Mouse (Mus musculus) stomach, embryonic 16.5 days (tissue): Measurements from ENCODE around the gene Sidt2. TPM values are rescaled to one million over a fixed set of nuclear protein-coding genes. Genes with fewer than 3 reads are reported as not detected.
A peak's percentile ranks its signal among the peaks of the same experiment; 100 is the strongest.

Experiments
- ATAC-seq: fragments of 200-750 bp; cut with Nextera tagmentation; 2 replicates; pipeline ENCODE4 v1.8.0; 2017; ENCODE audit warnings: moderate number of reproducible peaks, moderate TSS enrichment; ENCODE audit not compliant: insufficient read depth, low FRiP score
- H3K27ac ChIP-seq: fragments of 300-500 bp; sonication (generic); 2 replicates; pipeline ENCODE4 v1.5.1; 2014; ENCODE audit warnings: low read length
- H3K27me3 ChIP-seq: fragments of 300-500 bp; sonication (generic); 2 replicates; pipeline ENCODE4 v1.6.1; 2014; ENCODE audit warnings: low read length, control low read depth, mixed read lengths; ENCODE audit not compliant: control insufficient read depth, insufficient read depth
- H3K36me3 ChIP-seq: fragments of 300-500 bp; sonication (generic); 2 replicates; pipeline ENCODE4 v1.6.1; 2014; ENCODE audit warnings: low read length; ENCODE audit not compliant: control insufficient read depth, insufficient read depth
- H3K4me1 ChIP-seq: fragments of 300-500 bp; sonication (generic); 2 replicates; pipeline ENCODE4 v1.6.1; 2014; ENCODE audit warnings: low read length, control low read depth, mixed read lengths; ENCODE audit not compliant: control insufficient read depth, insufficient read depth
- H3K4me2 ChIP-seq: fragments of 300-500 bp; sonication (generic); 2 replicates; pipeline ENCODE4 v1.6.1; 2014; ENCODE audit warnings: low read depth, low read length, mixed read lengths
- H3K4me3 ChIP-seq: fragments of 300-500 bp; sonication (generic); replicated peaks from 2 replicates; pipeline ENCODE4 v1.5.1; 2014; ENCODE audit warnings: mild to moderate bottlenecking, low read length
- H3K9ac ChIP-seq: fragments of 300-500 bp; sonication (generic); 2 replicates; pipeline ENCODE4 v1.6.1; 2014; ENCODE audit warnings: low read length
- H3K9me3 ChIP-seq: fragments of 300-500 bp; sonication (generic); replicated peaks from 2 replicates; pipeline ENCODE4 v1.6.1; 2016; ENCODE audit warnings: low read length, control low read depth; ENCODE audit not compliant: control insufficient read depth
- WGBS: fragments of 180-500 bp; shearing (Covaris S2); extraction: QIAGEN DNeasy Blood & Tissue Kit; methylation state at CpG from one replicate; pipeline ENCODE4 v1.1.7; 2014; 5-methylcytosine and 5-hydroxymethylcytosine counted together
- polyA plus RNA-seq: library from polyadenylated mRNA; unstranded; fragments of >200 nt; fragmentation: Nextera tagmentation; extraction: Ambion mirVana; gene quantifications from 2 replicates; pipeline ENCODE4 v1.2.1, GENCODE M21; 2015

Sidt2 gene
- polyA plus RNA-seq, 1 experiment from 2014 or later, result 40.9 TPM

- Histone ChIP-seq H3K36me3 (0 out of 2 replicates have a peak, but pooled peaks cover 5% of the 10 kb centered on the region), H3K9me3 (no peaks in the 10 kb centered on the region), H3K27ac (peak overlapping the region; percentile 88), H3K9ac (peak overlapping the region; percentile 91), H3K4me3 (peak overlapping the region; percentile 76), H3K4me2 (peak overlapping the region; percentile 78), H3K27me3 (no peaks in the 10 kb centered on the region), H3K4me1 (peaks cover 20% of the 10 kb centered on the region)
- no peak for ATAC-seq
- WGBS, result 50% methylated on average over 13 of the region's 13 CpGs
Observed at GRCm38 (mm10) chr9:45953511-45954293, 1.4 kb downstream of the Sidt2 start.

- peak overlapping the region; percentile 78; the same call in 1 of the 2 replicates for H3K4me2 ChIP-seq
- H3K36me3 ChIP-seq, result 0 out of 2 replicates have a peak, but pooled peaks cover 5% of the 10 kb centered on the region
- no peaks in the 10 kb centered on the region for H3K9me3 ChIP-seq
- peak overlapping the region; percentile 91 for H3K9ac ChIP-seq
- H3K4me3 ChIP-seq, result peak overlapping the region; percentile 76; the same call in 1 of the 2 replicates
- no peak overlapping the region for H3K27ac ChIP-seq
- peaks cover 16% of the 10 kb centered on the region for H3K4me1 ChIP-seq
- H3K27me3 ChIP-seq, result no peaks in the 10 kb centered on the region
- WGBS, result 82% methylated on average over 7 of the region's 7 CpGs
- no peak for ATAC-seq
Observed at GRCm38 (mm10) chr9:45952890-45953289, 2.2 kb downstream of the Sidt2 start.

GRCm38 (mm10) chr9:45952057-45952456 is 3.0 kb downstream of the Sidt2 start:
- Histone ChIP-seq H3K36me3 (0 out of 2 replicates have a peak, but pooled peaks cover 5% of the 10 kb centered on the region), H3K27me3 (no peaks in the 10 kb centered on the region), H3K27ac (no peak overlapping the region), H3K4me2 (no peak overlapping the region), H3K4me3 (no peak overlapping the region), H3K9ac (no peak overlapping the region), H3K4me1 (peaks cover 16% of the 10 kb centered on the region), H3K9me3 (no peaks in the 10 kb centered on the region)
- WGBS, result 93% methylated on average over 4 of the region's 4 CpGs
- no peak for ATAC-seq

- no peak for ATAC-seq
- H3K27ac ChIP-seq, result no peak overlapping the region
- H3K4me2 ChIP-seq, result no peak overlapping the region
- H3K36me3 ChIP-seq, result peaks cover 13% of the 10 kb centered on the region; the same call in 1 of the 2 replicates
- no peaks in the 10 kb centered on the region for H3K9me3 ChIP-seq
- no peaks in the 10 kb centered on the region for H3K27me3 ChIP-seq
- H3K4me1 ChIP-seq, result 0 out of 2 replicates have a peak, but pooled peaks cover 3% of the 10 kb centered on the region
- no peak overlapping the region for H3K4me3 ChIP-seq
- WGBS, result 83% methylated on average over 10 of the region's 10 CpGs
- H3K9ac ChIP-seq, result no peak overlapping the region
Observed at GRCm38 (mm10) chr9:45946872-45947183, 8.2 kb downstream of the Sidt2 start.

GRCm38 (mm10) chr9:45946182-45946871 is 8.7 kb downstream of the Sidt2 start:
- Histone ChIP-seq H3K27ac (no peak overlapping the region), H3K4me2 (no peak overlapping the region), H3K9ac (no peak overlapping the region), H3K4me3 (no peak overlapping the region), H3K27me3 (no peaks in the 10 kb centered on the region), H3K9me3 (no peaks in the 10 kb centered on the region), H3K4me1 (0 out of 2 replicates have a peak, but pooled peaks cover 3% of the 10 kb centered on the region), H3K36me3 (peaks cover 15% of the 10 kb centered on the region; the same call in 1 of the 2 replicates)
- 85% methylated on average over 16 of the region's 16 CpGs for WGBS
- no peak for ATAC-seq

GRCm38 (mm10) chr9:45945721-45946120 is 9.3 kb downstream of the Sidt2 start:
- Histone ChIP-seq H3K27me3 (no peaks in the 10 kb centered on the region), H3K36me3 (peaks cover 15% of the 10 kb centered on the region; the same call in 1 of the 2 replicates), H3K4me3 (no peak overlapping the region), H3K4me1 (0 out of 2 replicates have a peak, but pooled peaks cover 3% of the 10 kb centered on the region), H3K27ac (no peak overlapping the region), H3K4me2 (no peak overlapping the region), H3K9me3 (no peaks in the 10 kb centered on the region), H3K9ac (no peak overlapping the region)
- 80% methylated on average over 13 of the region's 13 CpGs for WGBS
- no peak for ATAC-seq

- 0 out of 2 replicates have a peak, but pooled peaks cover 3% of the 10 kb centered on the region for H3K4me1 ChIP-seq
- H3K4me2 ChIP-seq, result no peak overlapping the region
- no peak overlapping the region for H3K9ac ChIP-seq
- no peaks in the 10 kb centered on the region for H3K27me3 ChIP-seq
- H3K27ac ChIP-seq, result no peak overlapping the region
- H3K4me3 ChIP-seq, result no peak overlapping the region
- H3K36me3 ChIP-seq, result peaks cover 15% of the 10 kb centered on the region; the same call in 1 of the 2 replicates
- no peaks in the 10 kb centered on the region for H3K9me3 ChIP-seq
- WGBS, result 80% methylated on average over 13 of the region's 13 CpGs
- ATAC-seq, result no peak
Observed at GRCm38 (mm10) chr9:45944506-45945400, 10.3 kb downstream of the Sidt2 start.

- Histone ChIP-seq H3K36me3 (peaks cover 11% of the 10 kb centered on the region; the same call in 1 of the 2 replicates), H3K4me3 (no peak overlapping the region), H3K4me2 (no peak overlapping the region), H3K27ac (no peak overlapping the region), H3K9me3 (no peaks in the 10 kb centered on the region), H3K9ac (no peak overlapping the region), H3K27me3 (no peaks in the 10 kb centered on the region), H3K4me1 (0 out of 2 replicates have a peak, but pooled peaks cover 3% of the 10 kb centered on the region)
- WGBS, result 89% methylated on average over 8 of the region's 8 CpGs
- peak; percentile 22; the same call in 1 of the 2 replicates for ATAC-seq
Observed at GRCm38 (mm10) chr9:45943628-45944505, 11.2 kb downstream of the Sidt2 start.
